Mouse (Mus musculus) B cell, adult 2 months (primary cell): ENCODE data around the gene Chdh.

Experiments used
- DNase-seq, 2 experiments: peaks; one replicate each; pipeline ENCODE4 v3.0.0; 2022

Gene Chdh

DNA sequence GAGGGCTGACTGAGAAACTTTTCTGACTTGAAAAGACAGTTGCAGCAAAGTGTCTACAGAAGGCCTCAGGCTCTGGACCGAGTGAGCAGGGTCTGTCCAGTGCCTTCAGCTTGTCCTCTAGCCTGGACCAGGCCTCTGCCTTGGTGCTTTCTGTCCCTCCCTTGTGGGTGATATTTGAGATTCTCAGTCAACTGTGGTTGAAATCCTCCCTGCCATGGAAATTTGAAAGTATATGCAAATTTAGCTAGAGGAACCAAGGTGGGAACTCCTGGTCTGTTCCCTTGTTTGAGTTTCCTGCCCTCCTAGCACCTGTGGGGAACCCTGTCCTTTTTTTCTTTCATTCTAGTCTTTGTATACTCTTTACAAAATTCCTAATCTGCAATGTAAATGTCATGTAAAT is 6.2 kb downstream of the Chdh start:
- DNase-seq, result no peak

DNA sequence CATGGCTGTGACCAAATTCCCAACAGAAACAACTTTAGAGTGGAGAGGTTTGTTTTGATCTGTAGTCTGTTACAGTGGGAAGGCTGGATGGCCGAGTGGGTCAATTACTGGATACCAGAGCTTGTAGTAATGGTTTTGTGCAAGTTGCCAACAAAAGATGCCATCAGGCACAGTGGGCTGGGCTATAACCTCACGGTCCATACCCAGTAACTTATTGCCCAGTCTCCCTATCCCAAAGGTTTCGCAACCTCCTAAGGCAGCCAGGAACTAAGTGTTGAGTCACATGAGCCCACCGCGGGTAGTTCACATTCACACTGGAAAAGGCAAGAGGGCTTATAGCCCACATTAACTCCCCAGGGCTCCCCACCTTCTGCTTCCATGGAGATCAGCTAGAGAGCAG is 7.8 kb downstream of the Chdh start:
- DNase-seq, result no peak

DNA sequence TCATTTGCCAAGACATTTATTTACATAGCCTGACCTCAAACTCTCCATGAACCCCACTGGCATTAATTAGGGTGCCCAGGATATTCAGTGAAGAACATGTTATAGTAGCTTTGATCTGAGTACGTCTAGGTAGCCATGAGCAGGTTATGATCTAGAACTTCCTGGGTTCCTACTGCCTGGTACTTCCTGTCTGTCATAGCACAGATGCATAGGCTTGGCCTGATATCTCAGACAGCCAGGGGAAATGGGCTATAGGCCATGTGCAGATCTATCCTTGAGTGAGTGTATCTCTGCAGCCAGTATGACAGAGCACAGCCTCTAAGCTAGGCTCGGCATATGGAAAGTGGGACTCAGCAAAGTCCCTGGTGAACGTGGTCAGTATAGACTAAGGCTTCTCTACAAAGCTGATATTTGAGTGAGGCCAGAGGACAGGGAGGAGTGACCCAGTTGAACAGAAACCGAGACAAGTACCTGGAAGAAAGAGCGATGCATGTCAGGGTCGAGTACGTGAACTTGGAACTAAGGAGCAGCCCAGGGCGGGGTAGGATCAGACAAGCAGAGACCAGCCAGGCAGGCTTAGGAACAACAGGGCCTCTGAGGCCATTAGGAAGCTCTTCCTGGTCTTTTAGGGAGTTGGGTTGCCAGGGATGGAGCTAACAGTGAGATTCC is 9.1 kb downstream of the Chdh start:
- no peak for DNase-seq

DNA sequence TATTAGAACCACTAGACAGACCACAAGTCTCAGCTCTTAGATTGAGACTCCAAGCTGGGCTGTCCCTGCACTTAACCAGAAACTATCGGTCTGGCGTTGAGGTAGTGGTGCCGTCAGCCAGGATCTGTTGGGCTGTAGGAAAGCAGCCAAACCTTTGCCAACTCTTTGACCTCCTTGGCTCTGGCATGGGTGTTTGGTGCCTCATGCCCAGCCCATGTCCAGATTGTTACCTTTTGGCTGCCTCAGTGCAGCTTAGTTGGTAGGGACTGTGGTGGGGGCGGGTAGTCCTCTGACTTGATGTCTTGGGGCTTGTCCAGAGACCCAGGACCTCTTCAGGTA is 9.6 kb downstream of the Chdh start:
- DNase-seq, result no peak

DNA sequence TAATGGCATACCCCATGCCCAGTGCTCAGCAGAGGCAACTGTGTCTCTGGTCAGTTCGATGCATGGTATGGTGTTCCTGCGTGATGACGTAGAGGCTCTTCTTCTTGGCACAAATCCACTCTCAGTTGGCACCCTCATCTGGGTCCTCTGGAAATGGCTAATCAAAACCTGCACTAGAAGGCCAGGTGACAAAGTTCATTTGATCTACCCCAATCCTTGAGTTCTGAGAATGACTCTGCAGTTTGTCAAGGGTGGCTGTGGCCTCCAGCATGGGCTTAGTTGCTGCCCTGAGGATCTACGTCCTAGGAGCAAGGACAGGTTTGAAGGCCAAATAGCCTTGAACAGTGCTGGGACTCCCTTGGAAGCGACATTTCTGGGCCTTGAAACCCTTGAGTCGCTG is 10.0 kb downstream of the Chdh start:
- no peak for DNase-seq

DNA sequence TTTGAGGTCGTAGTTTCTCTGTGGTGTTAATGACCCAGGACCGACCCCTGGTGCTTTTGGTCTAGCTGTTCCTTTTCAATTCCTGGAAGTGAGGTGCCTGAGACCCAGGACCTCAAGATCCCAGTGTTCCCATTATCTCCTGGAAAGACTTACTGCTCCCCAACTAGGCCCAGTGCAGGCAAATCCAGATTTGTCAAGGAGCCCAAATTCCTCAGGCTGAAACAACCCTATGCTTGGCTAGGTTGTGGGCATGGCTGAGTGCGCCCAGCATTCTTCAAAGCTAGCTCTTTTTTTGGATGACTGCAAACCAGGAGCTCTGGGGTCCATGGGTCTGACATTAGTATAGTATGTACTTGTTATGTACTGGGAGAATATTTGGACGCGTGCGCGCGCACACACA is 10.6 kb downstream of the Chdh start:
- DNase-seq, result no peak

DNA sequence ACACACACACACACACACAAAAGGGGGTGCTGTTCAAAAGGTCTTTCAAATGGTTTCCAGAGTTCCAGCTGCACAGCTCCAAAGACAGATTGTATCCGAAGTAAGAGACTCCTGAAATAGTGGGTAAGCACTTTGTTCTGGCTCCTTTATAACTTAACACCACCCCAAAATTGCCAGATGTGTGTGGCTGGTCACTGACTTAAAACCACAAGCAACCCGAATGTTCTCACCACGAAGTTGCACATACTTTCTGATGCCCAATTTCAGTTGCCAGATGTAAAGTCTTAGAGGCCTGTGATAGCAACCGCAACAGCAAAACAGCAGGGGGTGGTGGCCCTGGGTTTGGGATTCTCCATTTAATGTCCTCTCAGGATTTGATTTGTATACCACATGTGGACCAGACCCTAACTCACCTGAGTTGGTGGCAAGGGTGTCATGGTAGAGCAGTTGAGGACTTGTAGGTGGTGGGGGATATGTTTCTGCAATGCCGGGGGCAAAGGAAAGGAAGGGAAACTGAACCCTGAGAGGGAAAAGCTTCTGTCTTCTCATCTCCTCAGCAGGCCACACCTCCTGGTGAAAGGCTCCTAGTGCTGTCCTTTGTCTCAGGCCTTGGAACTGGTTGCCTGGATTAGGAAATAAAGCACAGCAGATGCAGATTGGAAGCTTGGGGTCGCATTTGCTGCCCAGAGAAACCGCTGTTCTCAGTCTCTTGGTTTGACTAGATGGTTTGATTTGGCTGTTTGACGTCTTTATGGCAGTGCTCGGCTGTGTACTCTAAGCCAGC is 11.2 kb downstream of the Chdh start:
- DNase-seq, result no peak

GRCm38 (mm10) chr14:30022471-30022870 is 13.6 kb downstream of the Chdh start:
- DNase-seq, result no peak

DNA sequence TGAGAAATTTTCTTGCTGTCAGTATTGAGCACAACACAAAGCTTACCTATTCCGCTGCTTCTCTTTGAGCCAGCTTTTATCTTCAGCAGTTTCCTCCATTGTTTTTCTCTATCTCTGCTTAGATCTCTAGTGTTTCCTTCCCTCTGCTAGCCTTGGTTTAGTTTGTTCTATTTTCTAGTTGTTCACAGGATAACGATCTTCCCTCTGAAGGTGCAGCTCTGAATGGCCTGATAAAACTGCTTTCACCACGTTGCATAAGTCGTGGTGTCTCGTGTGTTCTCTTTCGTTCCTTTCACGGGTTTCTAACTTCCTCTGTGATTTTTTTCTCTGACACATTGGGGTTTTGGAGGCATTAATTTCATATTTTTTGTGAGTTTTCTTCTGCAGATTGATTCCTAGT is 15.6 kb downstream of the Chdh start:
- no peak for DNase-seq

GRCm38 (mm10) chr14:30027378-30027777 is 18.6 kb downstream of the Chdh start:
- DNase-seq, result peak; percentile 72 to 74

DNA sequence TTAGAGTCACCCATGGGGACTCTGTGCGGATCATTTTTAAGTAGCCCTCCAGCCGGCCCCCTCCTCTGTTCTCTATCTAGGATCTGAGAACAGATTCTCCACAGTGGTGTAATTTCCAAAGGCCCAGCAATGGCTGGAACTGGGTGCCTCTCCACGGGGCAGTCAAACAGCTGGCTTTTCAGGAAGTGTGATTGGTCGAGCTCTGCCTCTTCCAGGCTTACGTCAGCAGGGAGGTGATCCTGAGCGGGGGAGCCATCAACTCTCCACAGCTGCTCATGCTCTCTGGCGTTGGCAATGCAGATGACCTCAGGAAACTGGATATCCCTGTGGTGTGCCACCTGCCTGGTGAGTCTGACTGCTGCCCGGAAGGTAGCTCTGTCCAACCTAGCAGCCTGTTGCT is 24.6 kb downstream of the Chdh start:
- DNase-seq, result no peak

DNA sequence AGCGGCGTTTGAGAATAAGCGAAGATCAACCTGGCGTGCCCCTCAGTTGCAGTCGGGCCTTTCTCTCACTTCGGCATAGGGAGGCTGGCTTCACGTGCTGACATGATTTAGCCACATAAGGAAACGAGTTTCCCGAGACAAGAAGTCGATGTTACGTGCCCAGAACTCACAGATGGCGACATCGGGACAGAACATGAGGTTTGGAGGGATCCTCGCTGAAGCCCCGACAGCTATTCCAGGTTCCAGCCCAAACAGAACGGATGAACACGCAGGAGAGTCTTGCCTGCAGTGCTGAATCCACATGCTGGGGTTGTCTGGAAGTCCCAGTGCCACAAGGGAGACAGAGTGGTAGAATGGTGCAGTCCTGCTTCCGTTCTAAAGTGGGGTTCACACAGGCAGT is 29.6 kb downstream of the Chdh start:
- no peak for DNase-seq

DNA sequence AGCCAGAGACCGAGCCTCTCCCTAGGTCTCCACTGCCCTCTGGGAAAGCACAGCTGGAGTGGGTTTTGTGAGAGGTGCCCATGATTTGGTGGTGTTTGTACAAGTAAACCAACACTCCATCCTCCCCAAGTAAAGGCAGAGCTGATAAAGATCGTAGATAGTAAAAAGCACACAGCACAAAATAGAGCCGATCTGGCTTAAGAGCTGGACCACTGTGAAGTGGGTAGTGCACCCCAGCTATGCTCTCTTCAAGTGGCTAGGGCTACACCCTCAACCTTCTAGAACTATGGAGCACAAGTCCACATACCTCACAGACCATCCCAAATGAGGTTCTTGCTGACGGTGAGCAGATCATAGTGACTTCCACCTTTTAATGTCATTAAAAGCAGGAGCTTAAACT is 30.6 kb downstream of the Chdh start:
- no peak for DNase-seq

DNA sequence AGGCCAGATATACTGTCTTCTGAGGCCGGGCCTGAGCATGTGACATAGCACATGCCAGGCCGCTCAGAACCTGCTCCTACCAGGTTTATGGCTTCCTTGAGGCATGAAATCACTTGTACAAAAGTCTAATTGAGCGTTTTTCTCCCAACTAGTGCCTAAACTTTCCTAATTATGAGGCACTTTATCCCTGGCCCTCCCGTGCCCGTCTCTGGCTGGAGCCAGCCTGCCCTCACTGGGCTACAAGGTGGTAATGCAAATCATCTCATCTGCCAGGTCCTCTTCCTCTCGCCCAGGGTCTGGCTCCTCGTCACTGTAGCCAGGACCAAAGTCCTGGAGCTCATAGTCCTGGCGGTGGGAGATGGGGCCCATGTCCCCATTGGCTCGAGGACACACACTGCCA is 33.0 kb downstream of the Chdh start:
- no peak for DNase-seq

DNA sequence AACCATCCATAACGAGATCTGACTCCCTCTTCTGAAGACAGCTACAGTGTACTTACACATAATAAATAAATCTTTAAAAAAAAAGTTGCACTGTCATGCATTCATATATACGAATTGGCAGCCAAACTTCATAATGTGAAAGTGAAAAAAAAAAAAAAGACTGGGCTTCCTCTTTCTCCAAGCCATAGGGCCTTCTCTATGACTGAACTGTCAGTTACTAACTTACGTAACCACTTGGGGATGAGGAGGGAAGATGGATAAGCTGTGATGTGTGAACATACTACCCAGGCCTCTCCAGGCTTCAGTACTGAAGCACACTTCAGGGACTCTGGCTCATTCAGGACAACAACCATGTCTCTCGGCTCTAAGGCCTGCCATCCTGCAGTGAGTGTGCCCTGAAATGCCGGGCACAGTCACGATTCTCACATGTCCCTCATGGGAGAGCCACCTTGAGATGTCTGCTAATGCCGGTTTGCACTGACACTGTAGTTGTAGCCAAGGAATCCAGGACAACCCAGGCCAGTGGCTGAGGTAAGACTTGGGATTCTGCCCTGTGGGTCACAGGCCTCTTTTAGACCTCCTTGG is 34.6 kb downstream of the Chdh start:
- DNase-seq, result no peak

DNA sequence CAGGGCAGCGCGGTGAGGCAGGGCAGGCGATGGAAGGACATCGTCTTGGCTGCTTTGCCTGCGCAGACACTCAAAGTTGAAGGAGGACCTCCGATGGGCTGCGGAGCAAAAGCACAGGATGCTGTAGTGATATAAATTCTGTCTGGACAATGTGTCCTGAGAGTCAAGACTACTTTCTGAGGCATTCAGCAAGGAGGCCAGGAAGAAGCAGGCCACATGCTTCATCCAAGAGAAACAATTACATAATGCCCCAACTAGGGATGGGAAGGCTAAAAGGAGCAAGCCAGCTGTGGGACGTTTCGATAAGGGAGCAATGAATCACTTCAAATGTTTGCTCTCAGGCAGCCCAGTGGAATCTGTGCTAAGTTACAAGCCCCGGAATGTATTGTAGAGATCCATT is 36.4 kb downstream of the Chdh start:
- no peak for DNase-seq

- DNase-seq, result no peak
Observed at GRCm38 (mm10) chr14:30045704-30046220, 36.9 kb downstream of the Chdh start.

DNA sequence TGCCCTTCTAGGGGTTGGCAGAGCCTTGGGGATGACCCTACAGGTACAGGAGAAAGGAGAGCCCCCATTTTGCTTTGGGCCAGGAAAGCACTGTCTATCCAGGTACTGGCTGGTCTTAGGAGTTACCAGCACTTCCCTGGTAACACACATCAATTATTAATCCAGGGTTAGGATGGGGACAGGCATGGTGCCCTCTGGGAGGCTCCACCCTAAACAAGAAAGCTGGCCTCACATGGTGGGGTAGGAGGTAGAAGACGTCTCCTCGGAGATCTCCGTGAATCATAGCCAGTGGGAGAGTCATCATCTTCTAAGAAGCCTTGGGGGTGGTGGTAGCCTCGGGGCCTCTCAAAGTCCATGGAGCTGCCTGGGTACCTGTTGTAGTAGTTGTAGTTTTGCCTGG is 38.2 kb downstream of the Chdh start:
- DNase-seq, result no peak

DNA sequence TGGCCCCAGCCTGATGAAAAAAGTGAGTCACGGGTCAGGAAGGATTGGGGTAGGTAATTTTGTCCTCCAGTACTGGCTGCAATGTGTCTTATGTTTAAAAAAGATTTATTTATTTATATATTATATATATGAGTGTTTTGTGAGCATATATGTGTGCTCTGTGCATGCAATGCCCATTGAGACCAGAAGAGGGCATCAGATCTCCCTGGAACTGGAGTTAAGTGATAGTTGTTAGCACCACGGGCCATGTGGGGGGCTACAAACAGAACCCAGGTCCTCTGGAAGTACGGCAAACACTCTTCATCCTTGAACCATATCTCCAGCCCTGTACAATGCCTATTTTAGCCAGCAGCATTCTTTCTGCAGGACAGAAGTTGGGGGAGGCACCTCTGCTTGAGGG is 39.2 kb downstream of the Chdh start:
- DNase-seq, result peak; percentile 21 to 24

DNA sequence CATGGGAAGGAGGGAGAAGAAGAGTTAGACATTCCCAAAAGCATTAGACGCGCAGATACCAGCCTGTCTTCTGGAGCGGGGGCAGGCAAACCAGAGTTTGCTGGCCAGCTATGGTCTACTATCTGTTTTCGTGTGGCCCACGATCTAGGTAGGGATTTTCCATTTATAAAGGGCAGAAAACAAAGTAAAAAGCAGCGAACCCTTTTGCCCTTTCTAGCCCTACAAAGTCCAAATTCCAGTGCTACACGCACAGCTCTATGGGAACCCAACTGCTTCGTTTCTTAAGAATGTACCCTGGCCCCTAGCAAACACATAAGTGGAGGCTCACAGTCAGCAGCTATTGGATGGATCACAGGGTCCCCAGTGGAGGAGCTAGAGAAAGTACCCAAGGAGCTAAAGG is 41.5 kb downstream of the Chdh start:
- no peak for DNase-seq

GRCm38 (mm10) chr14:30054922-30055321 is 46.1 kb downstream of the Chdh start:
- DNase-seq, result no peak

DNA sequence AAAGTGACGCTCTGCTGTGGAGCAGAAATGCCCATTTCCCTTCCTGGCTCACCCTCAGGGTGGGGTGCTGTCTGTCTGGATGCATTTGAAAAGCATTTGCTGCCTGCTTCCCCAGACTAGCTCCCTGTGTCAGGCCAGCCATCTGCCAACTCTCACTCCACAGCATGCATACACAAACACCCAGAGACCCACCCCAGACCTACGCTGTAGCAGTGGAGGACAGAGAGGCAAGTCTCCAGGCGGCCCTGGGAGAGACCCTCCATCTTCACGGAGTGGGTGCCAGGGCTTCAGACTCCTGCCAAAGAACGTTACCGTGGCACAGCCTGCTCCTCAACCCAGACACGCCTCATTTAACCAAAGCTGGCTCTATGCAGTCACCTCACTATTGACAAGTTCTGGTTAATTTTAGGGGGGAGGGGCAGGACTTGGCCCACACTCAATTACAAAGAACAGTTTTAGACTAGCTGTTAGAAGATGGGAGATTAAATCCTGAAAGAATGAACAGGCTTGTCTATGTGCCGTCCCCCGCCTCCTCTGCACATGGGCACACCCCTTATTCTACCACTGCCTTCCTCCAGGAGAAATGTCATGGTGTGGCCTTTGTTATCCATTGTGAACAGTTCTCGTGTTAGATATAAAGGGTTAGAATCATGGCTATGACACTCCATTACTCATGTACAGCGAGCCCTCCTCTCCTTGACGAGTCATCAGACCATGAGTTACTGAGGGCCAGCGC is 47.4 kb downstream of the Chdh start:
- no peak for DNase-seq

DNA sequence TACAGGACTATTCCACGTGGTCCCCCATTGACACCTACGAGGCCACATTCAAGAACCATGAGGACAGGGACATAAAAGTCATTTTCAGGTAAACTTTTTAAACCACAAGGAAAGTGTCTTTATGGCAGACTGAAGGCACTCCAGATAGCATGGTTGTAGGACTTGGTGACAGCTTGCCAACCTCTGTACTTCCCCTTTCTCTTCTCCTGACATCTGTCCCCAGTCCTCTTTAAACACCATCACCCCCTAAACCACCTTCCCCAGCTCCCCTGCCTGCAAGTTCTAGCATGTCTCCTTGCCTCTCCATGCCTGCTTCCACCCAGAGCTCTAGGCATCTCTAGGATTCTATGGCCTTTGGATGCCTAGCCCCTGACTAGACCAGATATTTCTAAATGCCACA is 56.0 kb downstream of the Chdh start:
- no peak for DNase-seq

GRCm38 (mm10) chr14:30066752-30067151 is 57.9 kb downstream of the Chdh start:
- DNase-seq, result no peak
